Mouse (Mus musculus) cerebellum, adult 9-10 months (tissue): ENCODE data around the gene Rnf38.

ENCODE experiments used
- DNase-seq: peaks from one replicate; pipeline ENCODE4 v3.0.0; 2022

Rnf38 gene

DNA sequence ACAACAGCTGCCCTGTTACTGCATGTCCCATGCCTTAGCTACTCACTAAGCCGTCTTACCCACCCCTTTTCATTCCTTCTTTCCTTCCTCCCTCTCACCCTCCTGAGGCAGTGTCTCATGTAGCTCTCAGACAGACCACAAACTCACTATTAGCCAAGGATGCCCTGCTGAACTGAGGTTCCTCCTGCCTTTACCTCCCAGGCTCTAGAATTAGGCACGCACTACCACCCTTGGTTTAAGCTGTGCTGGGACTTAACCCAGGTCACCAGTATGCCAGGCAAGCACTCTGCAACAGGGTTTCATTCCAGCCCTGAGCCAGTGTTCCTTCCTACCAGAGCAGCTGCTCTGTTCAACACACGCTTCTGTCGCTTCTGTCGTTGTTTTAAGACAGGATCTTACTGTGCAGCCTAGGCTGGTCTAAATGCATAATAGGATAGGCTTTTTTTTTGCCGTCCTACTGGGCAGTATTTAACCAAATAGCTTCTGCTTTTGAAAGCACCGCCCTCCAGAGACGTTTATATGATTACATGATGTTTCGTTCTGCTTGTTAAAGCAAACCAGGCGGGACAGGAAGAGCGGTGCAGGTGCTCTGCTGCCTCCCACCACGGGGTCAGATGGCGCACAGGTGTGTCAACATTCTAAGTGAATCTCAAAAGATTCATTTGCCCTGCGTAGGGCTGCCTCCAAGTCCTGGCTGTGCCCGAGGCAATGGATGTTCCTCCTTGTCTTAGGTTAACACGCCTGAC, 120.0 kb downstream of the Rnf38 start:
- DNase-seq = no peak

DNA sequence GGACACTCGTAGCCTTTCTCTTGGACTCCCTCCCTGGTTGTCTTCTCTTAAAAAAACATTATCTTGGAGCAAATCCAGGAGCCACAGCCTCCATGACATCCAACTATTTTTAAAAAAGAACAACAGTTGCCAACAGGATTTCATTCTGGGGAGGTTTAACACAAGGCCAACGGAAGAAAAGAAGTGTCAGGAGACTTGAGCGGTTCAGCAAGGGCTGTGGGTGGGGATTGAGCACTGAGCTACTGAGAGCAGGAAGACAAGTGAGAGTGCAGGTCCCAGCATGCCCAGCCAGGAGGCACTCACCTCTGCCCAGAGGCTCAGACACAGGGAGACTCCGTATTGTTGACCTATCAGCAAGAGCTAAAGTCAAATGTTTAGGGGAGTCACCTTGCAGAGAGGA, 120.8 kb downstream of the Rnf38 start:
- no peak for DNase-seq

DNA sequence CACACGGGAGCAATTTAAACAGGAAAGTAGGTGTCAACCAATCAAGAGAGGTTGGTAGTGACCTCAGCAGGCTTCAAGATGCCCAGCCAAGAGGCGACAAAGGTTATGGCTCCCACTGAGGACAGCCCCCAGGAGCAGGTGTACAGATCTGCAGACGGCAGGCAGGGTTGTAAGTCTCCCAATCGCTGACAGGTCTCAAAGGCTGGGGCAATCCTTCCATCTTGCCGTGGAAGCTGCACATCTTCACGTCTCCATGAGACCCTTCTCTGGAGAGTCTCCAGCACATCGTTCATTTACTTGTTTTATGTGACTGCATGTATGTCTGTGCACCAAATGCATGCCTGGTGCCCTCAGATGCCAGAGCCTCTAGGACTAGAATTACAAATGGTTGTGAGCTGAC, 122.8 kb downstream of the Rnf38 start:
- no peak for DNase-seq

DNA sequence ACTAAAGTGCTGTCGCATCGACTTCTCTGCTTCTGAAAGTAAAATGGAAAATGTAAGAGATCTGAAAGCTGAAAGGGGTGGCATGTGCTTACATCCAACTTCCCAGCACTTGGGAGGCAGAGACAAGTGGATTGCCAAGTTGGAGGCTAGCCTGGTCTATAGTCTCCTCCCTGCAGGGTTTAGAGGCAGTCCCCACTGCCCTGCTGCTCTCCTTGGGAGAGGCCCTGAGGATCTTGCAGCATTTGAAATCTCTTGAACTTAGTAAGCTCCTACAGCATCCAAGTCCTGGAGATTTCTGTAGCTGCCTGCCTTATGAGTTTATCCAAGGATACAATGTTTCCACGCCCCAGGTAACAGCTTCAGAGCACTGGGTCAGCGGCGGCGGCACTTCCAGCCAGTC, 125.3 kb downstream of the Rnf38 start:
- DNase-seq = no peak

DNA sequence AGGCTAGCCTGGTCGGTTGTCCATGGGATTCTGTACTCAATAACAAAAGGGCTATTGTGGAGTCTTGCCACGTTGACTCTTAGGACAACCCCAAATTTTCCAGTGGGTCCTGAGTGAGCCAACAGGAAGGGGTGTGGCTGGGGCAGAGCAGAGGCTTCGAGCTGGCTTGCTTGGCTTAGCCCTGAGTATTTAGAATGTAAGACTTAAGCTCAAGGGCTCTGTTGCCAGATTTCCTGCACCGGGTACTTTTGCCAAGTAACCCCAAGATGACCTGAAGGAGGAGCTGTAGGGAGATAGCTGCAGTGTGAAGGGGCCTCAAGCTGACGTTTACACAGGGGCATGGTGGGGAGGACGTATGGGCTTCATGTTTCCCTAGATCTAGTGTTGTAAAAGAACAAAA, 126.2 kb downstream of the Rnf38 start:
- DNase-seq = no peak

DNA sequence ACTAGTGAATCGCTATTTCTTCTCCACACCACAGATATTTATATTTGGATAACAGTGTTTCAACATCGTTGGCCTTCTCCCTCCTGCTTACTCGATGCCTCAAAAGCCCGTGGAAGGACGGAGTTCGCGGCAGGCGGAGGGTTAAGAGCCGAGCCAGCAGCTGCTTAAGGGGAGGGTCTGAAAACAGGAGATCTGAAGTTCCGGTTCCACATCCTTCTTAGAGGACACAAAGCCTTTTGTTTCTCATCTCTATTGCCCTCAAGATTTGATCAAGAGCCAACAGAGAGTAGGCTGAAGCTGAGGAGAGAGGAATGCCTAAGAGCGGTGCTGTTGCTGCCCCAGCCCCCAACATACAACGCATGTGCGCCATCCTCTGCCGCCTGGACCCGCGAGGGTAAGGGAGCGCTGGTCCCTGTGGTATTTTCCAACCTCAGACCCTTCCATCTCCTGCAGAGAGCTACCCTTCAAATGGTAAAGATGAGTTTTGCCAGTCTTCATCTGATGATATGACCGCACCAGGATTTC, 127.2 kb downstream of the Rnf38 start:
- DNase-seq = no peak

DNA sequence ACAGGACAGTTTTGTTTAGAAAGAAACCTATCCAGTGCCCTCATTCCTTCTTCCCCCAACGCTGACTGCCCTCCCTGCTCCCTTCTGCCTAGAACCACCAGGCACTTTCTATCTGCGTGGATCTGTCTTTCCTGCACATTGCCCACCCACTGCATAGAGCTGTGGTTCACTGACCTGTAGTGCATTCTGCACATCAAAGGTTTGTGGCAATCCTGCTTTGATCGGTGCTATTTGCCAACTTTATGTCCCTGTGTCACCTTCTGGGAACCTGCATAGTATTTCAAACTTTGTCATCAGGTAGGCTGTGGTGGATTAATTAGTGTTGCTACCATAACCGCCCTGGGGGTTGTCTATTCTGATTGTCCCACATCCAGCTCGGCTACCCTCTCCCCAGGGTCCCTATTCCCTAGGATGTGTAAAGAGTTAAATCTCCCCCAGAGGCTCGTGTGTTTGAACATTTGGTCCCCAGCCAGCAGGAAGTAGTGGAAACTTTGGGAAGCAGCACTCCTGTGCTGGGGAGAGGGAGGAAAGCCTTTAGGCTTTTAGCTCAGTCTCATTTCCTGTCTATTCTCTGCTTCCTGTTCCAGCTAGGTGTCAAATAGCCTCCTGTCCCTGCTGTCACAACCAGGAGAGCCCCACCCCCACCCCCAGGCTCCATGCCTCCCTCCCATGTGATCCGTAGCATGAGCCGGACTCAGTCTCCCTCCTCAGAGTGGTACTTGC, 129.2 kb downstream of the Rnf38 start:
- no peak for DNase-seq

DNA sequence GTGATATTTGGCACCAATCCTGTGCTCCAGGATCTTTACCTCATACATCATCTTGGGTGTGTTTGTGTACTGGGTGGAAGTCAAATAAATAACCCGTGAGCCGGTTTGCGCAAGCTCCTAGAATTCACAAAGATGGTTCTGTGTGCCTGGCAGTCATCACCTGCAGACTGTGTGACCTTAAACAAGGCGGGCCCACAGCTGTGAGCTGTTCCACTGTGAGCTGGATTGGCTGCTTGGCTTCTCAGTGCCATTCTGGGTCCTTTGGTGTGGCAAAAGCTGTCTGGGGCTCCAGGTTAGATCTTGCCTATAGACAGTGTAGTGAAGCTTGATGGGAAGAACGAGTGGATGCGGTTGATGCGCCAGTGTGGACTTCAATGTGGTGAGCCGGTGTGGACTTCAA, 130.0 kb downstream of the Rnf38 start:
- no peak for DNase-seq

DNA sequence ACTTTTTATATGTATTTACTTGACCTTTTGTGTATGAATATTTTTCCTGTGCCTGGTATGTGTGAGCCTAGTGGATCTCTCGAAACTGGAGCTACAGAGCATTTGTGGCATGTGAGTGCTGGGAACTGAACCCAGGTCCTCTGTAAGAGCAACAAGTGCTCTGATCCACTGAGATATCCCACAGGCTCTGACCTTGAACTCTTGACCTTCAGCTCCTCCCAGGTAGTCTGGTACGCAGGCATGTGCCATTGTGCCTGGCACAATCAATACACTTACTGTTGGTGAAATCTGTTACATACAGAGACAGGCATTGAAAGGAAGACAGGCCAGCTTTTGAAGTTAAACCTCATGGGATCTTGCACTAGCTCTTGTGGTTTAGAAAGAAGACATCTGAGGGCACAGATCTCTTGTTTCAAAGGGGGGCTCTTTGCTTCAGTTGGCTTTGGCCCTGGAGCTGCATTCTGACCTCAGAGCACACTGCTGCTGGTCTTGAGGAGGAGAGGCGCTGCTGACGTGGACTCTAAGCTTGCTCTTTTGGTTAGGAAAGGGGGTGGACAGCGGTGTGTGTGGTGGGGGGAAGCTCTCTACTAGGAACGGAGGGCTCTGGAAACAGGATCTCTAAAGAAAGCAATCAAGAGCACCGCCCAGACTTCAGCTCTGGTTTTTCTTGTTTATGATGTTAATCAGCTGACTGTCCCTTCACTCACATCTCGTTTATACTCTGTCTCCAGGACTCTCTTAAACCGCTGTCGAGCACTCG, 135.8 kb downstream of the Rnf38 start:
- DNase-seq = no peak

DNA sequence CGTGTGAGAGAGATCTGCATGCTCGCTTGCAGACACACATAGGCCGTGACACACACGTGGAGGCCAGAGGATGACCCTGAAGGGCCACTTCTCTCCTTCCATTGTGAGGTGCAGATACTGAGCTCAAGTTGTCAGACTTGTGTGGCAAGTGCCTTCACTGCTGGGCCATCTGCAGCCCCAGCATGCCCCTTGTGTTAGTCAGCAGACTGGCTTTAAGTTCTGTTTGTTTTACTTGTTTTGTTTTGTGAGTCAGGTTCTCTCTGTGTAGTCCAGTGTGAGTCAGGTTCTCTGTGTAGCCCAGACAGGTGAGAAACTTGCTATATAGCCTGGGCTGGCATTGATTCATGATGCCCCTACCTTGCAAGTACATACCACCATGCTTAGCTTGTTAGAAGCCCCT, 139.1 kb downstream of the Rnf38 start:
- DNase-seq = no peak

DNA sequence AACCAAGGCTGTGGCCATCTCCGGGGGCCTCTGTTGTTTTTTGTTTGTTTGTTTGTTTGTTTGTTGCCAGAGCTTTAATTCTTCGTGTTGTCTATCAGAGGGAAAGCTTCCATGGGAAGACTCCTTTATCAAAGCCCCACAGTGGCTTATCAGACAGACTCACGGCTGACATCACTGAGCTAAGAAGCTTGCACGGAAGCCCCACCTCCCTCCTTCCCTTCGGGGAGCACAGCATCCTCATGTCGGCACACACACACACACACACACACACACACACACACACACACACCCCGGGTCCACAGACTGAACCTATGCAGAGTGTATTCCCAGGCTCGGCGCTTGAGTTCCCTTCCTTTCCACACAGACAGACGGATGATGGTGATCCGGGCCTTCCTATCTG, 141.2 kb downstream of the Rnf38 start:
- DNase-seq = no peak

DNA sequence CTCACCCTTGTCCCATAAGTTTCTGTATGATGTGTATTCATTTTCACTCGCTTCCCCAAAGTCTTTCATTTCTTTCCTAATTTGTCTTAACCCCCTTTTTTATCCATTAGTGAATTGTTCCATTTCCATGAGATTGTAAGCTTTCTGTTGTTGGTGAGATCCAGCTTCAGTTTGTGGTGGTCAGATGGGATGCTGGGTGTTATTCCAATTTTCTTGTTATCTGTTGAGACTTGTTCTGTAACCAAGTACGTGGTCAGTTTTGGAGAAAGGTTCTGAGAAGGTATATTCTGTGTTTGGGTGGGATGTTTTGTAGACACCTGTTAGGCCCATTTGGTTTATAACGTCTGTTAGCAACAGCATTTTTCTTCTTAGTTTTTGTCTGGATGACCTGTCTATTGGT, 148.0 kb downstream of the Rnf38 start:
- no peak for DNase-seq

DNA sequence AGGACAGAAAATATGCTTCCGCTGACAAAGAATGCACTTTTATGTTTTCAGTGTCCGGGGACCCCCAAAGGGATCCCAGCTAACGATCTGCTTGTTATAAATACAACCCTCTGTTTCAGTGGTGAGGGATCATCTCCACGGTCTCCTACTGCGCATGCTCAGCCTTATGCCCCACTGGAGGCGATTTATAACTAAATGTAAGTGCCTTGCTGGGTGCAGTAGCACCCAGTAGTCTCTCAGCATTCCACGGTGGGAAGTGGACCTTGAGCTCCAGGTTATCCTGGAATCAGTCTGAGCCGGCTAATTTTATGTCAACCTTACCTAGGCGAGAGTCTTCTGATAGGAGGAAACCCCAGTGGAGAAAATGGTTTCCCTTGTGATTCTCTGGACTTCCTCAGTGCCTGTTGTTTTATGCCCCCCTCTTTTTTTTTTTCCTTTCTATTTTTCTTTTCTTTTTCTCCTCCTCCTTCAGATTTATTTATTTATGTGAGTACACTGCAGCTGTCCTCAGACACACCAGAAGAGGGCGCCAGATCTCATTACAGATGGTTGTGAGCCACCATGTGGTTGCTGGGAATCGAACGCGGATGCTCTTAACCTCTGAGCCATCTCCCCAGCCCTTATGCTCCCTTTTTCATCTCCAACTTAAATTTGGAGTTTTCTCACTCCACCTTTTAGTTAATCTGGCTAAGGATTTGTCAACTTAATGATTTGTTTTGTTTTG, 148.8 kb downstream of the Rnf38 start:
- no peak for DNase-seq

DNA sequence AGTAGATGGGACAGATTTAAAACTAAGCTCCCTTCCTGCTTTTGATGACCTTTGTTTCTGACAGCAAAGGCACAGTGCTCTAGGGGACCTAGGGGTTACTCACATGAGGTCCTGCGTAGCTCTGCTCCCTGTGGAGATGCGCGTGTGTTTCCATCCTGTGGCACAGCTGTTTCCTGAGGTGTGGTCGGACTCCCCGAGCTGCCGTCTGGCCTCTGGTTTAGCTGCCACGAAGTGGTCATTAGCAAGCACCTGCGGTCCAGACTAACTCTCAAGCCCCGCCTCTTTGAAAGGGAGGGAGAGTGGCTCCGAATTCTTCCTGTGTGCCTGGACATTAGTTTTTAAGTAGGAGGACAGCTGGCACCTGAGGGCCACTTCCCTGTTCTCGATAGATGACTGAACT, 149.6 kb downstream of the Rnf38 start, which contains the start of gene Gne:
Gene Gne (minus strand): TSS at position 233 of the 400 bp plus-strand sequence.
- DNase-seq = no peak

DNA sequence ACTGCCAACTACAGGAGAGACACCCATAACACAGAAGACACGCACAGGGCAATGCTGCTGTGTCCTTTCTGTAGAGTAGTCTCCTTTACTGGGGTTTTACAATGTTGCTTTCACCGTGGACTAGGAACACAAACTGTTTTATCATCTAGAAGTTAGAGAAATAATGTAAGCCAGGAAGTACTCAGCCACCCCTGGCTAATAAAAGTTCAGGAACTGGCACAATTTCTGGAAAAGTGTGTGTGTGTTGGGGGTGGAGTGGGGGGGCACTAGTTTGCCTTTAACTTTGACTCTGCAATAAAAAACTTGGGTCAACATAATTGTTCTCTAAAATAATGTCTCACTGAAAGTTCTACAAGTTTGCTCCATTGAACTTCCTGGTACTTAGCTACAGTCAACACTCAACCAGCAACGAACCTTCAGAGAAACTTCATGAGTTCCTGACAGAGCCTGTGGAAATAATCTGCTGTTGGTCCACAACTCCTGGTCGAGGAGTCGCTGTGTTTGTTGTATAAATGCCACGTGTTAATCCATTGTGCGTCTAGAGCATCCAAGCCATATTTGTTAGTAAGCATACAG, 155.1 kb downstream of the Rnf38 start:
- no peak for DNase-seq
